Mouse (Mus musculus): ENCODE data around the gene Sox15. TPM values are rescaled to one million over a fixed set of nuclear protein-coding genes. Genes with fewer than 3 reads are reported as not detected.
"Not testable (repeated sequence)": the region's sequence is repeated elsewhere in the genome, so short reads cannot be mapped to it uniquely, and the experiment has no call there.

Gene Sox15
- polyA plus RNA-seq (2015; fragmentation: Nextera tagmentation; extraction: Ambion mirVana): 0.22 TPM in 1 of 2 replicates, not detected in the other

DNA sequence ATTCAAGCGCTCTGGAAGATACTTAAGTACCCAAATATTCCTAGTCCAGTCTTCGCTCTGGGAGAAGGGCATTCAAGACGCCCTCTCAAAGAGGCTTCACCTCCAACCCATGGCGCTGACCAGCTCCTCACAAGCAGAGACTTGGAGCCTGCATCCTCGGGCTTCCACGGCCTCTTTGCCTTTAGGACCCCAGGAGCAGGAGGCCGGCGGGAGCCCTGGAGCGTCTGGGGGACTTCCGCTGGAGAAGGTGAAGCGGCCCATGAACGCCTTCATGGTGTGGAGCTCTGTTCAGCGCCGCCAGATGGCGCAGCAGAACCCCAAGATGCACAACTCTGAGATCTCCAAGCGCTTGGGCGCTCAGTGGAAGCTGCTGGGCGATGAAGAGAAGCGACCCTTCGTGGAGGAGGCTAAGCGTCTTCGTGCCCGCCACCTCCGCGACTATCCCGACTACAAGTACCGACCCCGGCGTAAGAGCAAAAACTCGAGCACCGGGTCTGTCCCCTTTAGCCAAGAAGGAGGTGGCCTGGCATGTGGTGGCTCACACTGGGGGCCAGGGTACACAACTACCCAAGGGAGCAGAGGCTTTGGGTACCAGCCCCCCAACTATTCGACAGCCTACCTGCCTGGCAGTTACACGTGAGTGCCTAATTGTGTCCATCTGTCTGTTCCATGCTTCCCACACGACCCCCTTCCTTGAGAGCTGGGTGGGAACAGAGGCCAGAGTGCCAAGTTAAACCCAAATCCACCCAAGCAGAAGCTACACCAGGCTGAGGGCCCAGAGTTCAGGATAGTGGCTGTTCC, at the start of gene Sox15:
Sox15 (plus strand) TSS at position 51 of the 801 bp plus-strand sequence.
- Histone ChIP-seq H3K4me3 (no peak within 1 kb of the TSS), H3K27me3 (no peaks in the 10 kb centered on the region), H3K4me1 (replicated peaks) (peaks cover 19% of the 10 kb centered on the region), H3K27ac (peak within 1 kb of the TSS; percentile 24; the same call in 1 of the 2 replicates), H3K9ac (peak within 1 kb of the TSS; percentile 32; the same call in 1 of the 2 replicates), H3K9me3 (replicated peaks) (no peaks in the 10 kb centered on the region), H3K36me3 (peaks cover 74% of the 10 kb centered on the region), H3K4me2 (peak within 1 kb of the TSS; percentile 39; the same call in 1 of the 2 replicates)
- 0 out of 2 replicates have a peak, but pooled peaks have one; percentile 55 for ATAC-seq (replicated peaks; ENCODE audit: insufficient number of reproducible peaks, insufficient read depth, low FRiP score, low read depth)
- WGBS: 20% methylated on average over 34 of the region's 34 CpGs

DNA sequence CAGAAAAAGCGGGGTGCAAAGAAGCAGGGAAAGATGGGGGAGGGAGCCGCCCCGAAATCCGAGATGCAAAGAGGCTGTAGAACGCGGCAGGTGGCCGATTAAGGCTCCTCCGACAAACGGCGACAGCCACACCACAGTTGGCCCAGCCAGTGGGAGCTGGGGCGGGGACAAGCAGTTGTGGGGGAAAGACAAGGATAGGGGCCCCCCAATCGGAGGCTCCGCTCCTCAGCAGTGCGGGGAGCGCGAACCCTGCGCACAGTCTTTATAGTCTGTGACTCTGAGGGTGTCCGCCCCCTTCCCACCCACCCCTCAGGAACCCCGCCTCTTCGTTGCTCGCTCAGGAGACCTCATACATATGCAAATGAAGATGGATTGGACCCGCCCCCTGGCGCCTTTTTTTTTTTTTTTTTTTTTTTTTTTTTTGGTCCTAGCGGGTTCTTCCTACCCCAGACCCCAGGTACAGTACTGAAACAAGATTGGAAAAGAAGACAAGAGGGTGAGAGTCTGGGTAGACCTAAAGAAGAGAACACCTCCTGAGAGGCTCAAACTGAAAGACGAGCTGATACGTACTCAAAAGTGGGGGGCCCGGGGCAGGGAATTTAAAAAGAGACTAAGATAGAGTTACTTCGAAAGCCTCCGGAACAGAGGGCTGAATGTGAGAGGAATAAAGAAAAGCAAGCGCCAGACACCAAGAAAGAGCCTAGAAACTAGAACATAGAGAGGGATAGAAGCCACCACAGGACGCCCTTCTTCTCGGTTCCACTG, 49.2 kb upstream of the Sox15 start, which contains the start of gene Atp1b2:
Atp1b2 (minus strand) TSS at position 217 of the 765 bp plus-strand sequence.
- WGBS: 2% methylated on average over 32 of the region's 32 CpGs
- Histone ChIP-seq H3K4me1 (replicated peaks) (peaks cover 47% of the 10 kb centered on the region), H3K27me3 (no peaks in the 10 kb centered on the region), H3K4me2 (peak within 1 kb of the TSS; percentile 99), H3K9me3 (replicated peaks) (no peaks in the 10 kb centered on the region), H3K36me3 (no peaks in the 10 kb centered on the region), H3K27ac (peak within 1 kb of the TSS; percentile 82), H3K4me3 (peak within 1 kb of the TSS; percentile 68), H3K9ac (peak within 1 kb of the TSS; percentile 78)
- ATAC-seq (replicated peaks; ENCODE audit: insufficient number of reproducible peaks, insufficient read depth, low FRiP score, low read depth): peak; percentile 88

DNA sequence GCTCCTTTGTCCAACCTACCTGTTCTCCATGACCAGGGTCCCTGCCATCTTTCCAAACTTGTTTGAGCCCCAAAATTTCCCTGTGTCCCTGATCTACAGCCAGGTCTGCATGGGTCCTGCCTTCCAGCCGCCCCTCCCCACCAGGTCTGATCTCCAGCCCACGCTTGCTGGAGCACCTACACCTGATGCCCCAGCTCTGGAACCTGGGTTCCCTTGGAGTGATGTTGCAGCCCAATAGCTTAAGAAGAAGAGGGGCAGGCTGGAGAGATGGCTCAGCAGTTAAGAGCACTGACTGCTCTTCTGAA, 48.7 kb upstream of the Sox15 start:
- no peak for ATAC-seq (replicated peaks; ENCODE audit: insufficient number of reproducible peaks, insufficient read depth, low FRiP score, low read depth)
- H3K27ac ChIP-seq: 0 out of 2 replicates have a peak overlapping the region, but pooled peaks have one; percentile 26
- H3K4me2 ChIP-seq: peak overlapping the region; percentile 99
- H3K4me3 ChIP-seq: peak overlapping the region; percentile 68
- H3K9ac ChIP-seq: peak overlapping the region; percentile 48; the same call in 1 of the 2 replicates
- WGBS: 70% methylated on average over 2 of the region's 2 CpGs
- H3K36me3 ChIP-seq: no peaks in the 10 kb centered on the region
- no peaks in the 10 kb centered on the region for H3K9me3 ChIP-seq (replicated peaks)
- H3K4me1 ChIP-seq (replicated peaks): peaks cover 41% of the 10 kb centered on the region
- no peaks in the 10 kb centered on the region for H3K27me3 ChIP-seq

DNA sequence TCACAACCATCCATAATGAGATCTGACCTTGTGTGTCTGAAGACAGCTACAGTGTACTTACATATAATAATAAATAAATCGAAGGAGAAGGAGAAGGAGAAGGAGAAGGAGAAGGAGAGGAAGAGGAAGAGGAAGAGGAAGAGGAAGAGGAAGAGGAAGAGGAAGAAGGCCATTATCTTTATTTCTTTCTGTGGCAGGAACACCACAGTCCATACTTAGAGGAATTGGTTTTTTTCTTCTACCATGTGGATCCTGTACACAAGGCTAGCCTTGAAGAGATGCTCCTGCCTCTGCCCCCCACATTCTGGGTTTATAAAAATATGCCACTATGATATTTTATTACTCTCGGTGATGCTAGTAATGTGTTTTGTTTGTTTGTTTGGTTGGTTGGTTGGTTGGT, 48.3 kb upstream of the Sox15 start:
- no peaks in the 10 kb centered on the region for H3K27me3 ChIP-seq
- no peaks in the 10 kb centered on the region for H3K9me3 ChIP-seq (replicated peaks)
- H3K9ac ChIP-seq: no peak overlapping the region
- no peak overlapping the region for H3K27ac ChIP-seq
- no peaks in the 10 kb centered on the region for H3K36me3 ChIP-seq
- no peak for ATAC-seq (replicated peaks; ENCODE audit: insufficient number of reproducible peaks, insufficient read depth, low FRiP score, low read depth)
- no peak overlapping the region for H3K4me3 ChIP-seq
- H3K4me2 ChIP-seq: no peak overlapping the region
- WGBS: 78% methylated on average over 2 of the region's 2 CpGs
- H3K4me1 ChIP-seq (replicated peaks): peaks cover 37% of the 10 kb centered on the region

DNA sequence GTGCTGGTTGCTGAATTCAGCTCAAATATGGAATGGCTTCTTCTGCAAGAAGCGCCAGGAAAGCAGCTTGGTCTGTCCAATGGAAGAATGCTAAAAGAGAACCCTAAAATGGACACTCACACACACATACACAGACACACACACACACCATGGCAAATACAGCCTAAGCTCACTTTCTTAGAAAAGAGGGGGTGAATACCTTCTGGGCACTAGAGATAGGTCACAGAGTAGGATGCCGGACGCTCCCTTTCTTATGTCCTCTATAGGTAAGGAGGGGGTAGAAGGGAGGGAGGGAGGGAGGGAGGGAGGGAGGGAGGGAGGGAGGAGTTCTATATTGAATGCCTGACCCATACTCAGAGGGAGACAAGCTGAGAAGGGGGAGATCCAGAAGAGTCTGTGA, 46.6 kb upstream of the Sox15 start:
- WGBS: 84% methylated on average over 3 of the region's 3 CpGs
- Histone ChIP-seq H3K27me3 (no peaks in the 10 kb centered on the region), H3K4me2 (no peak overlapping the region), H3K27ac (no peak overlapping the region), H3K4me1 (replicated peaks) (peaks cover 26% of the 10 kb centered on the region), H3K9me3 (replicated peaks) (no peaks in the 10 kb centered on the region), H3K9ac (no peak overlapping the region), H3K4me3 (no peak overlapping the region), H3K36me3 (no peaks in the 10 kb centered on the region)
- no peak for ATAC-seq (replicated peaks; ENCODE audit: insufficient number of reproducible peaks, insufficient read depth, low FRiP score, low read depth)

DNA sequence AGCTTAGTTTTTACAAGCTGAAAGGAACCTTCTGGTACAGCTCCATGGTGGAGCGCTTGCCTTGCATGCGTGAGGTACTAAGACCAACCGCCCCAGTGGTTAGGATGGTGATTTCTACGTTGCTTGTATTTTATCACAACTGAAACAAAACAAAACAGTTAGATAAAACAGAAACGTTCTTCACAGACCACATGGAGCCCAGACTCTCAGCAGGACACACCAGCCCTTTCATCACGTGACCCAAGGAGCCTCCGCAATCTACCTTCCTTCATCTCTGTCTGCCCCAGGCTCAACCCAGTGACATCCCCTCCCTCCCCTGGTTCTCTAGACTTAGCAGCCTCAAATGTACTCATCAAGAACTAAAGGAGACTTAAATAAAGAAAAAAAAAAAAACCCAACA, 45.7 kb upstream of the Sox15 start:
- no peaks in the 10 kb centered on the region for H3K27me3 ChIP-seq
- H3K27ac ChIP-seq: no peak overlapping the region
- no peaks in the 10 kb centered on the region for H3K36me3 ChIP-seq
- H3K4me3 ChIP-seq: no peak overlapping the region
- H3K4me1 ChIP-seq (replicated peaks): peaks cover 21% of the 10 kb centered on the region
- ATAC-seq (replicated peaks; ENCODE audit: insufficient number of reproducible peaks, insufficient read depth, low FRiP score, low read depth): no peak
- no peak overlapping the region for H3K4me2 ChIP-seq
- no peaks in the 10 kb centered on the region for H3K9me3 ChIP-seq (replicated peaks)
- 60% methylated on average over 7 of the region's 7 CpGs for WGBS
- H3K9ac ChIP-seq: no peak overlapping the region

DNA sequence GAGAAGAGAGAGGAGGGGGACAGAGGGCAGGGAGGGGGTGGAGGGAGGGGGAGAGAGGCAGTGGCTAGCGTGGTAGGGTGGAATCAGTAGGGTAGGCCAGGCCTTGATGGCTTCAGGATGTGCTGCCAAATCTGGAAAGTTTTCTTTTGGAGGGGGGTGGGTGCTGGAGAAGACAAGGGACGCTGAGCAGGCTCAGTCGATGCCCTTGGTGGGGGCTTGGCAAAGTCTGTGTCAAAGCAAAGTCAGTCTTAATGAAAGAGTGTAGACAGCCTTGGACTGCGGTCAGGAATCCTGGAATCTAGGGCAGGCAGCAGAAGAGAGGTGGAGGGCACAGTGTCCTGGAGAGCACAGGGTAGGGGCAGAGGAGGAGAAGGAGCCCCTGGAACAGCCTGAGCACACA, 44.2 kb upstream of the Sox15 start:
- Histone ChIP-seq H3K4me1 (replicated peaks) (peaks cover 9% of the 10 kb centered on the region), H3K4me3 (no peak overlapping the region), H3K27ac (no peak overlapping the region), H3K36me3 (no peaks in the 10 kb centered on the region), H3K9ac (no peak overlapping the region), H3K27me3 (0 out of 2 replicates have a peak, but pooled peaks cover 9% of the 10 kb centered on the region), H3K4me2 (no peak overlapping the region), H3K9me3 (replicated peaks) (no peaks in the 10 kb centered on the region)
- no peak for ATAC-seq (replicated peaks; ENCODE audit: insufficient number of reproducible peaks, insufficient read depth, low FRiP score, low read depth)
- 46% methylated on average over 4 of the region's 4 CpGs for WGBS

DNA sequence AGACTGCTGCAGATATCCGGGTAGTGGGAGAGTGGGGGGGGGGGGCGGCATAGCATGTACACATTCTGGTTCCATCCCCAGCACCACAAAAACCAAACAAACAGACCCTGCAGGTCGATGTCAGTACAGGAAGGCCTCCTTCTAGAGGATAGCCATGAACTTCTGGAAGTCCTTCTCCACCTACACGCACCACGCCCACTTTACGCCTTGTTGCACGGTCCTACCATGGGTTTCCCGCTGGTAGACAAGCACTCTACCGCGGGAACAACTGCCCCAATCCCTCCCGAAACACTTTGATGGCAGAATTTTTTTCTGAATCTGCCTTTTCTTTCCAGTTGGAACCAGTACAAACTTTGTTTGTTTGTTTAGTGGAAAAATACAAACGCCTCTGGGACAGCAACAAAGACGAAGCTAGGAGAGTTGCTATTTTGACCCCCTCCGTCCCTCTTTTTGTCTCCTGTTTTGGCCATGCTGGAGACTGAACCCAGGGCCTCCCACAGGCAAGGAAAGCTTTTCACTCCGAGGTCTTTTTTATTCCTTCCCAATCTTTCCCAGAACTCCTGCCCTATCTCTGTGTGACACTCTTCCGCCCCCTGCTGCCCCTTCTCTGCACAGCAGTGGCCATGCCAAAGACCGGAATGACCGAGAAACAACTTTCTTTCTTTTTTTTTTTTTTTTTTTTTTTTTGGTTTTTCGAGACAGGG, 41.4 kb upstream of the Sox15 start:
- Histone ChIP-seq H3K9ac (peak overlapping the region; percentile 16), H3K4me1 (replicated peaks) (peaks cover 4% of the 10 kb centered on the region), H3K27ac (no peak overlapping the region), H3K4me3 (peak overlapping the region; percentile 18; the same call in 1 of the 2 replicates), H3K36me3 (no peaks in the 10 kb centered on the region), H3K27me3 (0 out of 2 replicates have a peak, but pooled peaks cover 11% of the 10 kb centered on the region), H3K4me2 (peak overlapping the region; percentile 44), H3K9me3 (replicated peaks) (no peaks in the 10 kb centered on the region)
- WGBS: 13% methylated on average over 19 of the region's 19 CpGs
- ATAC-seq (replicated peaks; ENCODE audit: insufficient number of reproducible peaks, insufficient read depth, low FRiP score, low read depth): no peak; the same call in 1 of the 2 replicates

DNA sequence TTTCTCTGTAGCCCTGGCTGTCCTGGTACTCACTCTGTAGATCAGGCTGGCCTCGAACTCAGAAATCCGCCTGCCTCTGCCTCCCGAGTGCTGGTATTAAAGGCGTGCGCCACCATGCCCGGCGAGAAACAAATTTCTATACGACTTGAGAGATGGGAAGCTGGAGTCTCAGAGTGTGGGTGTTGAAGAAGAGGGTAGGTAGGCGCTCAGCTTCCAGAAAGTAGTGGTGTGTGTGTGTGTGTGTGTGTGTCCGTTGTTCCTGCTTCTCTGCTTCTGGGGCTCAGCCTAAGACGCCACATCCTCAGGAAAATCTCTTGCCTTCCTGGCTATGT, 40.9 kb upstream of the Sox15 start:
- not testable (repeated sequence) for ATAC-seq (replicated peaks; ENCODE audit: insufficient number of reproducible peaks, insufficient read depth, low FRiP score, low read depth); H3K9me3 ChIP-seq (replicated peaks); H3K4me1 ChIP-seq (replicated peaks); H3K27ac ChIP-seq; H3K36me3 ChIP-seq; H3K9ac ChIP-seq
- peak overlapping the region; percentile 44; the same call in 1 of the 2 replicates for H3K4me2 ChIP-seq
- WGBS: 43% methylated on average over 11 of the region's 11 CpGs
- H3K4me3 ChIP-seq: peak overlapping the region; percentile 18; the same call in 1 of the 2 replicates
- 0 out of 2 replicates have a peak, but pooled peaks cover 11% of the 10 kb centered on the region for H3K27me3 ChIP-seq

DNA sequence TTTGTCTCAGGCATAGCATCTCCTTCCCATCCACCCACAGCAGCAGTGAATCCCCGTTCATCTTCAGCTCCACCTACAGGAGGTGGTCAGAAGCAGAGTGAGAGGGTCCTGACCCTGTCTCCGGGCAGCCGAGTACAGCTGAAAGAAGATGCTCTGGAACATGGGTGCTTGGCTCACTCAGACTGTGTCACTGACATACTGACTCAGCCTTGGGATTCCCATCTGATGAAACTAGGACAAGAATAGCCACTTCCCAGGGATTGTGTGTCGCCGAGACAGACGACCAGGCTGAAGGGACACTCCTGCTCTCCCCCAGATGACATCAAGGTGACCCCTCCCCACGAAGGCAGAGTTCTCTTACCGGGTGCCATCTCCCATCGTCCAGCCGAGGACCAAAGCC, 38.3 kb upstream of the Sox15 start:
- Histone ChIP-seq H3K4me3 (no peak overlapping the region), H3K36me3 (no peaks in the 10 kb centered on the region), H3K27ac (no peak overlapping the region), H3K9me3 (replicated peaks) (no peaks in the 10 kb centered on the region), H3K27me3 (0 out of 2 replicates have a peak, but pooled peaks cover 11% of the 10 kb centered on the region), H3K4me2 (no peak overlapping the region), H3K9ac (no peak overlapping the region), H3K4me1 (replicated peaks) (peaks cover 8% of the 10 kb centered on the region)
- 34% methylated on average over 10 of the region's 10 CpGs for WGBS
- no peak for ATAC-seq (replicated peaks; ENCODE audit: insufficient number of reproducible peaks, insufficient read depth, low FRiP score, low read depth)

DNA sequence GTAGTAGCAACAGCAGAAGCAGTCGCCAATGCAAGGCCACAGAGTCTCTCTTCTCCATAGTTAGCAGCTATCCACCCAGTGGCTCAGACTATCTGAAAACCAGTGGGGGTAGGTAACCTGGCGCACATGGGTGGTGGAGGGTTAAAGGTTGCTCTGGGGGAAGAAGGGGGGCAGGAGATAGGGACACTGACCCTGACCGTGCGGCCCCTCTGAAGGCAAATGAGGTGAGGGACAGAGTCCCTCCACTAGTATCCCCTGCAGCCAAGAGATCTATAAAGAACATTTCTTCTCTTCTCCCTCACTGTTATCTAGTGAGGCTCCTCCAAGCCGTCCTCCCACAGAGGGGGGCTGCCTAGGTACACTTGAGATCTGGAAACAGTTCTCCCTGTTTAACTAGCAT, 37.3 kb upstream of the Sox15 start, which contains the start of gene Shbg:
Shbg (minus strand) TSS at position 101 of the 400 bp plus-strand sequence.
- Histone ChIP-seq H3K9ac (no peak within 1 kb of the TSS), H3K27ac (no peak within 1 kb of the TSS), H3K4me2 (no peak within 1 kb of the TSS), H3K4me3 (no peak within 1 kb of the TSS), H3K9me3 (replicated peaks) (no peaks in the 10 kb centered on the region), H3K27me3 (0 out of 2 replicates have a peak, but pooled peaks cover 11% of the 10 kb centered on the region), H3K4me1 (replicated peaks) (peaks cover 14% of the 10 kb centered on the region), H3K36me3 (no peaks in the 10 kb centered on the region)
- ATAC-seq (replicated peaks; ENCODE audit: insufficient number of reproducible peaks, insufficient read depth, low FRiP score, low read depth): no peak
- WGBS: 56% methylated on average over 5 of the region's 5 CpGs
